Mouse (Mus musculus) stomach, embryonic 14.5 days (tissue): ENCODE measurements around the gene Camk2b. TPM values are rescaled to one million over a fixed set of nuclear protein-coding genes. Genes with fewer than 3 reads are reported as not detected.

ENCODE experiments used
- ATAC-seq: fragments of 200-750 bp; cut with Nextera tagmentation; 2 replicates; pipeline ENCODE4 v1.8.0; 2017; ENCODE audit warnings: low read depth, moderate TSS enrichment; ENCODE audit not compliant: insufficient number of reproducible peaks, insufficient read depth, low FRiP score
- H3K27ac ChIP-seq: fragments of 300-500 bp; sonication (generic); 2 replicates; pipeline ENCODE4 v1.5.1; 2014; ENCODE audit warnings: mild to moderate bottlenecking, low read length, moderate library complexity, mixed read lengths
- H3K27me3 ChIP-seq: fragments of 300-500 bp; sonication (generic); 2 replicates; pipeline ENCODE4 v1.6.1; 2014; ENCODE audit warnings: low read length, control low read depth, mixed read lengths; ENCODE audit not compliant: control insufficient read depth, insufficient read depth
- H3K36me3 ChIP-seq: fragments of 300-500 bp; sonication (generic); 2 replicates; pipeline ENCODE4 v1.6.1; 2014; ENCODE audit warnings: mild to moderate bottlenecking, control low read depth, low read length, moderate library complexity, mixed read lengths; ENCODE audit not compliant: control insufficient read depth, insufficient read depth
- H3K4me1 ChIP-seq: fragments of 300-500 bp; sonication (generic); 2 replicates; pipeline ENCODE4 v1.6.1; 2014; ENCODE audit warnings: low read length, control low read depth, mixed read lengths; ENCODE audit not compliant: control insufficient read depth, insufficient read depth
- H3K4me2 ChIP-seq: fragments of 300-500 bp; sonication (generic); replicated peaks from 2 replicates; pipeline ENCODE4 v1.6.1; 2014; ENCODE audit warnings: low read depth, low read length, control low read depth
- H3K4me3 ChIP-seq: fragments of 300-500 bp; sonication (generic); 2 replicates; pipeline ENCODE4 v1.5.1; 2014; ENCODE audit warnings: low read depth, low read length, control low read depth
- H3K9ac ChIP-seq: fragments of 300-500 bp; sonication (generic); replicated peaks from 2 replicates; pipeline ENCODE4 v1.6.1; 2014; ENCODE audit warnings: low read depth, mild to moderate bottlenecking, control low read depth, low read length, moderate library complexity, mixed read lengths
- H3K9me3 ChIP-seq: fragments of 300-500 bp; sonication (generic); 2 replicates; pipeline ENCODE4 v1.6.1; 2016; ENCODE audit warnings: low read depth, low read length, control low read depth; ENCODE audit not compliant: control insufficient read depth
- WGBS: fragments of 180-500 bp; shearing (Covaris S2); extraction: QIAGEN DNeasy Blood & Tissue Kit; methylation state at CpG from one replicate; pipeline ENCODE4 v1.1.7; 2014; 5-methylcytosine and 5-hydroxymethylcytosine counted together
- polyA plus RNA-seq: library from polyadenylated mRNA; unstranded; fragments of >200 nt; fragmentation: Nextera tagmentation; extraction: Ambion mirVana; gene quantifications from 2 replicates; pipeline ENCODE4 v1.2.1, GENCODE M21; 2014

The Camk2b gene
- polyA plus RNA-seq, 1 experiment from 2014 or later: 2.5 TPM

DNA sequence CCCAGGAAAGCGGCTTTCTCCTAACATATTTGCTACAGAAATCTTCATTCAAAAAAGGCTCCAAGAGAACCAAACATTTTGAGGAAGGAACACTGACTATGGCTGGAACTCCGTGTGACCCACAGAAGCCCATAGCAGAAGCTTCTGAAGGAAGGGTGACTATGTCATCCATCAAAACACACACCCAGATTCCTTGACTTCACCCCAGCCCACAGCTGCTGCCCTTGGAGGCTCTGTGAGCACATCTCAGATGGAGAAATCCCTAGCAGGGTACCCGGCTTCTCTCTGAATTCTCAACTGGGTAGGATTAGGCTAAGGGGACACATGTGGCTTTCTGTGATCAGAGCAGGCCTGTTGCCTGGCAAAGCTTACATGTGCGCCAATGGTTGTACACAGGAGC, 29.7 kb downstream of the Camk2b start:
- no peak overlapping the region for H3K9ac ChIP-seq
- no peak for ATAC-seq
- H3K4me2 ChIP-seq: no peak overlapping the region
- H3K9me3 ChIP-seq: no peaks in the 10 kb centered on the region
- H3K4me1 ChIP-seq: no peaks in the 10 kb centered on the region
- no peak overlapping the region for H3K4me3 ChIP-seq
- H3K36me3 ChIP-seq: no peaks in the 10 kb centered on the region
- WGBS: 79% methylated on average over 4 of the region's 4 CpGs
- H3K27ac ChIP-seq: no peak overlapping the region
- no peaks in the 10 kb centered on the region for H3K27me3 ChIP-seq

DNA sequence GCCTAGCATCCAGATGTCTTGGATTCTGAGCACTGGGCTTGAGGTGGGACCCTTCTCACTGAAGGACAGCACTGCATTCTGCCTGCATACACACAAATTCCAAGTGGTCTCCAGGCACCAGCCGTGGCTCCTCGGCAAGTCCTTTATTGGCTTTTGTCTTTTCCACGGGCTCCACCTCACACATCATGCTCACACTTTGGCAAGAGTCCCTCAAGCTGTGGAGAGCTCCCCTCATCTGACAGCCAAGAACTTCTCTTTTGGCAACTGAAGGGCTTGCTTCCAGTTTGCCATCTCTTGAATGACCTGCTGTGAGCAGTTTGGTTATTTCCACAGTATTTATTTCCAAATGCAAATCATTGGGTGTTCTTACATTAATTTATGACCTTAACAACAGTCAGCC, 30.6 kb downstream of the Camk2b start:
- H3K27me3 ChIP-seq: no peaks in the 10 kb centered on the region
- no peak overlapping the region for H3K27ac ChIP-seq
- 85% methylated on average over 3 of the region's 3 CpGs for WGBS
- no peak overlapping the region for H3K4me3 ChIP-seq
- H3K4me2 ChIP-seq: no peak overlapping the region
- H3K4me1 ChIP-seq: no peaks in the 10 kb centered on the region
- no peak overlapping the region for H3K9ac ChIP-seq
- H3K36me3 ChIP-seq: no peaks in the 10 kb centered on the region
- no peaks in the 10 kb centered on the region for H3K9me3 ChIP-seq
- no peak for ATAC-seq

DNA sequence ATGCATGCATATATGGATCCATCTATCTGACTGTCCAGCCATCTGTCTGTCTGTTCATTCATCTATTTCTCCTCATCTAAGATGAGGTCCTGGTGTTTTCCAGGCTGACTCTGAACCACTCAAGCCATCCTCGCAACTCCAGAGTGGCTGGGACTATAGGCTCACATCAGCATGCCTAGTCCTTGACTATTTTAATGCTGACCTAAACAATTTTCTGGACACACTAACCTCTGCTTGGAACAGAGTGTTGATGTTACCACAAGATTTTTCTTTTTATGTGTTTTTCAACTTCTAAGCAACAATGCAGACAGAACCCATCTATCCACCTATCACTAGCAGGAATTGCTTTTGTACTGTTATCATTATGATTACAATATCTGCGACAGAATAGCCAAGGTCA, 31.4 kb downstream of the Camk2b start:
- Histone ChIP-seq H3K9me3 (no peaks in the 10 kb centered on the region), H3K27ac (no peak overlapping the region), H3K9ac (no peak overlapping the region), H3K4me2 (no peak overlapping the region), H3K36me3 (no peaks in the 10 kb centered on the region), H3K4me3 (no peak overlapping the region), H3K4me1 (no peaks in the 10 kb centered on the region), H3K27me3 (no peaks in the 10 kb centered on the region)
- 89% methylated on average over 2 of the region's 2 CpGs for WGBS
- no peak for ATAC-seq

DNA sequence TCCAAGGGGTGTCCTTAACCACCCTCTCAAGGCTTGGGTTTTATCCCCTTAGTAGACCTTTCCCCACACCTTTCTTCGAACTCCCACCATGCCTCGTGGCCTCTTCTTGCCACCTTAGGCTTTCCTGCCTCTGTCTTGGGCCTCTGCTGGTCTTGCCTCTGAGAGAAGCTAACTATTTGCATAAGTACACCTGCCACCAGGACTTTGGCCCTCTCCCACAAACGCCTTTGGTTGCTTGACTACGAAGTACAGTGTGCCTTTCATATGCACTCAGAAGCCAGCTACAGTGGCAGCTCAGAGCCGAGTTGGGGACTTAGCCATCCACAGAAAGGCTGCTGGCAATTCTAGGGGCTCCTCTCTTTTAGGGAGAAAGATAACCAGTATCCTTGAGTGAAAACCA, 32.4 kb downstream of the Camk2b start:
- Histone ChIP-seq H3K27ac (no peak overlapping the region), H3K4me1 (no peaks in the 10 kb centered on the region), H3K9me3 (no peaks in the 10 kb centered on the region), H3K36me3 (no peaks in the 10 kb centered on the region), H3K4me3 (no peak overlapping the region), H3K4me2 (no peak overlapping the region), H3K9ac (no peak overlapping the region), H3K27me3 (no peaks in the 10 kb centered on the region)
- WGBS: 85% methylated on average over 5 of the region's 5 CpGs
- ATAC-seq: peak; percentile 35; the same call in 1 of the 2 replicates

DNA sequence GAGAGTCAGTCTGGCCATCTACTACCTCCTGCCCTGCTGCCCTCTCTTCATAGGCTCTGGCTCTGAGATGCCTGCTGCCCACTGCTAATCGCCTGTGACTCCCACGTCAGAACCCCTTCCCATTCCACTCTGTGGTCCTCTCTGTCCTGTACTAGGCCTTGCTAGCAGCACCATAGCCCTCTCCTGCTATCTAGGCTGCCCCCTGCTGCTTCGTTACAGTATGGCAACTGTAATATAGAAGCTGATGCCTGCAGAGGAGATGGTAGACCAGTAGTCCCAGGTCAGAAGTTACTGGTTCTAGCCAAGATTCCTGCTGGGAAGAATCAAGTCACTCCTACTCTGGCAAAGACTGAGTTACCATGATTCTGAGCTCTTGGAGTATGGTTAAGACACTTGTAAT, 33.0 kb downstream of the Camk2b start:
- Histone ChIP-seq H3K27ac (no peak overlapping the region), H3K4me2 (no peak overlapping the region), H3K9me3 (no peaks in the 10 kb centered on the region), H3K9ac (no peak overlapping the region), H3K4me1 (no peaks in the 10 kb centered on the region), H3K36me3 (no peaks in the 10 kb centered on the region), H3K27me3 (no peaks in the 10 kb centered on the region), H3K4me3 (no peak overlapping the region)
- 63% methylated on average over 3 of the region's 3 CpGs for WGBS
- no peak for ATAC-seq

DNA sequence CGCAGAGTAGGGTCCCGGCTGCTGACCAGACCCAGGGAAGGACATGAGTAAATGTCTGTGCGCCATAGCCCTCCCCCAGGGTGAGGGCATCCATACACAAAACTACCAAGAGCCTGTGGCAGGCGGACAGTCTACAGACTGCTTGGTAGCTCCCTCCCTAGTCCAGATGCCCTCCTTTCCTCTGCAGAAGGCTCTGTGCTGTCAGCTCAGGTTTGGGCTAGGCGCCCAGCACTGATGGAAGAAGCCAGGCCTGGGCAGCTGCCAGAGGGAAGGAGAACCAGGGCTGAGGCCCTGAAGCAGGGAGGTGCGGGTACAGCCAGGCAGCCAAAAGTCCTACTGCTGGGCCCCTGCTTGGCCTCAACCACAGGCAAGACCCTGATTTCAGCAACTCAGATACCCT, 35.5 kb downstream of the Camk2b start:
- H3K4me3 ChIP-seq: no peak overlapping the region
- H3K27me3 ChIP-seq: no peaks in the 10 kb centered on the region
- no peak overlapping the region for H3K4me2 ChIP-seq
- no peaks in the 10 kb centered on the region for H3K4me1 ChIP-seq
- H3K36me3 ChIP-seq: no peaks in the 10 kb centered on the region
- H3K9ac ChIP-seq: no peak overlapping the region
- no peak for ATAC-seq
- H3K27ac ChIP-seq: no peak overlapping the region
- 85% methylated on average over 6 of the region's 6 CpGs for whole genome bisulfite sequencing
- no peaks in the 10 kb centered on the region for H3K9me3 ChIP-seq

DNA sequence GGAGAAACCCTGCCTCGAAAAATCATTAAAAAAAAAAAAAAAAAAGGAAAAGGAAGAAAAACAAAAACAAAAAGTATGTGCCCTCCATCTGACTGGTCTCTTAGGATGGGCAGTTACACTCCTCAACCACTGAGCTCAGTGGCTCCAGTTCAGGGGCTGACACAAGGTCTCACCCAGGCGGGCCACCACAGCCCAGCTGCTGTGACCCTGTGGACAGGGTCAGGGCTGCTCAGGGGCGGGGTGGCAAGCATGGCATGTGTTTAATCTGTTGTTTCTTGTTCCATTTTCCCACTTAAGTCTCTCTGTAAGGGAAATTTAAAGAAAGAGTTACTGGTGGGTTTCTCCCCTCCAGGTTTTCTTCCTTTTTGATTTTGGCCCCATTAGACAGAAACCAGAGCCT, 36.4 kb downstream of the Camk2b start:
- Histone ChIP-seq H3K27ac (no peak overlapping the region), H3K9me3 (no peaks in the 10 kb centered on the region), H3K36me3 (no peaks in the 10 kb centered on the region), H3K9ac (no peak overlapping the region), H3K4me2 (no peak overlapping the region), H3K4me3 (no peak overlapping the region), H3K27me3 (no peaks in the 10 kb centered on the region), H3K4me1 (no peaks in the 10 kb centered on the region)
- no peak for ATAC-seq
- WGBS: 74% methylated on average over 3 of the region's 3 CpGs

DNA sequence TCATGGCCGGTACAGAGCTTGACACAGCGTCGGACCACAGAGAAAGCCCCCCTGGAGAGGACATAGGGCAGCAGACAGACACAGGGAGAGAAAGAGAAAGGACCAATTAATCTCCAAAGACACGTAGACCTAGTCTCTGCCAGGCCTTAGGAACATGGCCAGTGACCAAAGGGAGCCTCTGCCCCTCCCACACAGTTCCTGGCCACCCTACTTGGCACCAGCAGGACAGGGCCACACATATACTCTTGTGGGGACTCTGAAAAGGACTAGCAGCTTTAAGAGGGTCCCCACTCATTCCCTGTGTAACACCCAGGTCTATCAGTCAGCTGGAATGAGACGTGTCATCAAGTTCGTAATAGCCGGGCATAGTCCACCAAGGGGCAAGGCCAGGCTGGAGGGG, 37.3 kb downstream of the Camk2b start:
- Histone ChIP-seq H3K4me1 (no peaks in the 10 kb centered on the region), H3K9ac (no peak overlapping the region), H3K27me3 (no peaks in the 10 kb centered on the region), H3K36me3 (no peaks in the 10 kb centered on the region), H3K9me3 (no peaks in the 10 kb centered on the region), H3K4me3 (no peak overlapping the region), H3K4me2 (no peak overlapping the region), H3K27ac (no peak overlapping the region)
- no peak for ATAC-seq
- WGBS: 76% methylated on average over 7 of the region's 7 CpGs

DNA sequence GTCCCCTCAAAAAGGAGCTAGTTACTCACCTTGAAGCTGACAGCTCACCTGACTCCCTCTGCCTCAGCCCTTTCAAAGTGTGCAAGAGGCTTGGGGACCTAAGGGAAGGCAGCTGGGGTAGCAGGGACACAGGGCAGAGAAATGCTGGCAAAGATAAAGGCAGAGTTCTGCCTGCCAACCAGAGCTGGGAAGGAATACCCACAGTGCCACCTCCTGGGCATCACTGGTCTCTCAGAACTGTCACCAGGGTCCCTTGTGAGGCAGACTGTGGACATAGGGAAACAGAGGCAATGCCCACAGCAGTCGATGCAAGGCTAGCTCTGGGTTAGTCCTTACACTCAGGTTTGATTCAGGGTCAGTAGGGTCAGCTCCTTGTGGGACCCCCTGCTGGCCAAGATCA, 39.8 kb downstream of the Camk2b start:
- WGBS: 71% methylated on average over 1 of the region's 1 CpGs
- no peaks in the 10 kb centered on the region for H3K4me1 ChIP-seq
- no peaks in the 10 kb centered on the region for H3K9me3 ChIP-seq
- no peak; the same call in 1 of the 2 replicates for ATAC-seq
- no peak overlapping the region for H3K4me3 ChIP-seq
- no peak overlapping the region for H3K9ac ChIP-seq
- H3K36me3 ChIP-seq: no peaks in the 10 kb centered on the region
- H3K4me2 ChIP-seq: no peak overlapping the region
- no peaks in the 10 kb centered on the region for H3K27me3 ChIP-seq
- no peak overlapping the region for H3K27ac ChIP-seq
